Mouse (Mus musculus) R1 (cell line): ENCODE data around the gene Il20rb.

Experiments used
- DNase-seq: peaks from one replicate; pipeline ENCODE4 v3.0.0-alpha.2; 2018; ENCODE audit warnings: low read depth, low spot score

Il20rb gene

DNA sequence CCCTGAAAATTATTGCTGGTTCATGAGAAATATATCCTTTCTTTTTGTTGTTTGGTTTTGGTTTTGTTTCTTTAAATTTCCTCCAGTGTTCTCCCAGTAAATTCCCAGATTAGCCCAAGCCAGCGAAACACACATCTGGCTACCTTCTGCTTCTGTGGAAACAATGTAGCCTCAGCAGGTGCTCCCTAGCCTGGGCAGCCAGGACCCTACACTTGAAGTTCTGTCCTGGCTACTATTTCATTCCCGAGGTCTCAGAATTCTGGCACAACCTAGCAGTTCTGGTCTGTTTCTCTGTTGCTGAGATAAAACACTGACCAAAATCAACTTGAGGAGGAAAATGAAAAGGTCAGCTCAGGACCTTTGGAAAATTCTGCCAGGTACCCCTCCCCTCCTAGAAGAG, 55.2 kb downstream of the Il20rb start:
- DNase-seq = no peak

- DNase-seq = no peak
These were observed 55.7 kb downstream of the Il20rb start for GRCm38 (mm10) chr9:100430911-100431310.

DNA sequence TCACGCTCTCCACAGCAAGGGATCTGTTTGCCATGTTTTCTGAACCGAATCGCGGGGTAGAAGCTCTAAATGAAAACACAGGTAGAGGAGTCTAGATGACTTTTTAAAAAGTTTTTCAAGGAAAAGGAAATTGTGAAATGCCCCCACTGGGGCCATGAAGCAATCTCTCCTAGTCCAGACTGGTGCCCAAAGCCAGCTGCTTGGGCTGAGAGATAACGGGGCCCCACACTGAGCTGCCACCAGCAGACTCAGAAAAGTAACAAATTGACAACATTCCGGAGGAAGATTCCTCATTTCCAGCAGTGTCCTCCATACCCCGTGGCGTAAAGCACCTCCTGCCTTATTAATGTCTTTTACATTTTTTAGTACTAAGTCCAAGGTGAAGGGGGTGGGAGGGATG, 66.9 kb downstream of the Il20rb start:
- DNase-seq = no peak

DNA sequence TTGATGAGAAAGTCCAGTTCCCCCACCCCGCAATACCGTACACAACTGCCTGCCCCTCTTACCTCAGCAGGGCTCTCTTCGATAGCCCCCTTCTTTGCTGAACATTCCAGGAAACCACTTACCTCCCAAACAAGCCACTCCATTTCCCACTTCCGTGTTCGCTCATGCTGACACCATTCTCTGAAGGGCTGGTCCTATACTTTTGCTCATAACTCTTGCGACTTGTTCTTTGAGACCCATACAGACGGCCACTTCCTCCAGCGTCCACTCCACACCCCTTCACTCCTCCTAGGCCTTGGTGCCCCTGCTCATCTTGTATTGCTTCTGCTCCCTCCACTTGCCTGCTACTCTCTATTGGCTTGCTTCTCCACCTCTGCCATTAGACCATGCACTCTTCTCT, 67.5 kb downstream of the Il20rb start:
- no peak for DNase-seq

GRCm38 (mm10) chr9:100416756-100417155, 69.8 kb downstream of the Il20rb start:
- DNase-seq = no peak

GRCm38 (mm10) chr9:100416299-100416698, 70.3 kb downstream of the Il20rb start:
- no peak for DNase-seq

GRCm38 (mm10) chr9:100415328-100415979, 71.1 kb downstream of the Il20rb start:
- DNase-seq = no peak
